Mouse (Mus musculus) B cell, adult 2 months (primary cell): ENCODE data around the gene Ghrh.

ENCODE experiments used
- DNase-seq, 2 experiments: peaks; one replicate each; pipeline ENCODE4 v3.0.0; 2022

Ghrh gene

GRCm38 (mm10) chr2:157306091-157307032 is 40.9 kb downstream of the Ghrh start:
- no peak for DNase-seq

- DNase-seq, result no peak
Measured at GRCm38 (mm10) chr2:157303096-157303495, 44.2 kb downstream of the Ghrh start.

- DNase-seq, result no peak
Measured at GRCm38 (mm10) chr2:157300051-157300450, 47.3 kb downstream of the Ghrh start.

- DNase-seq, result no peak
Measured at GRCm38 (mm10) chr2:157296105-157296689, 51.1 kb downstream of the Ghrh start.

GRCm38 (mm10) chr2:157292093-157292492 is 55.2 kb downstream of the Ghrh start:
- peak; percentile 78 to 82 for DNase-seq

- no peak for DNase-seq
Measured at GRCm38 (mm10) chr2:157288996-157289395, 58.3 kb downstream of the Ghrh start.

GRCm38 (mm10) chr2:157287542-157287941 is 59.8 kb downstream of the Ghrh start:
- peak; percentile 42 to 43 for DNase-seq

GRCm38 (mm10) chr2:157283321-157283720 is 64.0 kb downstream of the Ghrh start:
- DNase-seq, result no peak
